Mouse (Mus musculus): ENCODE results near the gene Pelp1.
"Not testable (repeated sequence)": the region's sequence is repeated elsewhere in the genome, so short reads cannot be mapped to it uniquely, and the experiment has no call there.

The Pelp1 gene

GRCm38 (mm10) chr11:70419486-70419885, 9.7 kb upstream of the Pelp1 start:
- DNase-seq = no peak

GRCm38 (mm10) chr11:70418199-70418598, 8.4 kb upstream of the Pelp1 start:
- DNase-seq = no peak

GRCm38 (mm10) chr11:70413961-70414360, 4.1 kb upstream of the Pelp1 start:
- peak; percentile 84 to 87 for DNase-seq

- no peak for DNase-seq
These were observed 2.8 kb upstream of the Pelp1 start for GRCm38 (mm10) chr11:70412591-70412990.

- no peak for DNase-seq
These were observed 439 bp upstream of the Pelp1 start for GRCm38 (mm10) chr11:70410297-70410643.

- DNase-seq = no peak
These were observed 6.2 kb downstream of the Pelp1 start for GRCm38 (mm10) chr11:70403598-70403997.

GRCm38 (mm10) chr11:70389421-70389820, 20.4 kb downstream of the Pelp1 start:
- DNase-seq = no peak

- peak in 1 of 2 experiments; percentile 12 for DNase-seq
These were observed 22.4 kb downstream of the Pelp1 start for GRCm38 (mm10) chr11:70387436-70387835.

GRCm38 (mm10) chr11:70384136-70384535, 25.7 kb downstream of the Pelp1 start:
- no peak for DNase-seq

- no peak for DNase-seq
These were observed 28.5 kb downstream of the Pelp1 start for GRCm38 (mm10) chr11:70381330-70381729.

GRCm38 (mm10) chr11:70380478-70381005, 29.3 kb downstream of the Pelp1 start:
- no peak for DNase-seq

- no peak for DNase-seq
These were observed 33.8 kb downstream of the Pelp1 start for GRCm38 (mm10) chr11:70376054-70376453.

- DNase-seq = no peak
These were observed 35.5 kb downstream of the Pelp1 start for GRCm38 (mm10) chr11:70374302-70374701.

- peak in 1 of 2 experiments; percentile 25 for DNase-seq
These were observed 36.8 kb downstream of the Pelp1 start for GRCm38 (mm10) chr11:70372849-70373557.

GRCm38 (mm10) chr11:70372396-70372795, 37.4 kb downstream of the Pelp1 start:
- DNase-seq = no peak

GRCm38 (mm10) chr11:70368626-70369025, 41.2 kb downstream of the Pelp1 start:
- not testable (repeated sequence) for DNase-seq

GRCm38 (mm10) chr11:70367701-70368100, 42.1 kb downstream of the Pelp1 start:
- DNase-seq = not testable (repeated sequence)

- DNase-seq = peak; percentile 20 to 21
These were observed 58.0 kb downstream of the Pelp1 start, which contains the start of gene Alox15 for GRCm38 (mm10) chr11:70351868-70352267. TSS of gene Alox15 (minus strand) at chr11:70352031.

- no peak for DNase-seq
These were observed 61.2 kb downstream of the Pelp1 start for GRCm38 (mm10) chr11:70348630-70349029.

- no peak for DNase-seq
These were observed 62.0 kb downstream of the Pelp1 start for GRCm38 (mm10) chr11:70347861-70348260.

GRCm38 (mm10) chr11:70345546-70345945, 64.3 kb downstream of the Pelp1 start:
- DNase-seq = no peak

- no peak for DNase-seq
These were observed 64.8 kb downstream of the Pelp1 start for GRCm38 (mm10) chr11:70345061-70345460.

All from kidney, postnatal 4 days (tissue).